Mouse (Mus musculus): ENCODE data around the gene Scgb1b15. TPM values are rescaled to one million over a fixed set of nuclear protein-coding genes. Genes with fewer than 3 reads are reported as not detected.
"Not testable (repeated sequence)": the region's sequence is repeated elsewhere in the genome, so short reads cannot be mapped to it uniquely, and the experiment has no call there.

The Scgb1b15 gene
- total RNA-seq (2021), result not detected
- long read RNA-seq, experiment 1, result 0 reads
- long read RNA-seq, experiment 2, result 0 reads

DNA sequence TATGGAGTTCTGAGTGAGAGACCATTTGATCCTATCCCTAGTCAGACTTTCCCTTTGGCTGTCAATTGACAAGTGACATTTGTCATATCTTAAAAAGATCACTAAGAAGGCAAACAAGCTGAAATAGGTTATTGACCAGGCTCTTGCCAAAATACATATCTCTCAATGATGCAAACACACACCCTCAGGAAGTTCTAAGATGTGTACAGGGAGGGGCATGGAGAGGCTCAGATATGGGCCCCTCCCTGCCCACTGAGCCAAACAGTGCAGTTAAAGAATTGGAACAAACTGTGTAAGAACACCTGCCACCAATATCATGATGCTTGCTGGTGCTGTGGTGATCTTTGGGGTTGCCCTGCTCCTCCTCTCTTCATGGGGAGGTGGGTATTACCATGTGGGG lies at the start of gene Scgb1b15:
TSS of gene Scgb1b15 (plus strand) at position 301 of the 400 bp plus-strand sequence.
- intact Hi-C loops (cut with DNase I; ENCODE audit: low total_unique reads); DNase-seq: not testable (repeated sequence)

GRCm38 (mm10) chr7:32829562-32829961 lies 6.8 kb upstream of the Scgb1b15 start, which contains the start of gene Scgb2b15:
TSS of gene Scgb2b15 (minus strand) at chr7:32829662.
- intact Hi-C loops (cut with DNase I; ENCODE audit: low total_unique reads); DNase-seq: not testable (repeated sequence)

Other genes with a start within 250 kb of the Scgb1b15 start
- not detected for gene Scgb2b15, start 6.9 kb upstream of the Scgb1b15 start, total RNA-seq (2021)
- gene Scgb2b17, start 220.0 kb downstream of the Scgb1b15 start, total RNA-seq (2021), result not detected
- gene Scgb1b17, start 226.9 kb downstream of the Scgb1b15 start, total RNA-seq (2021), result not detected